Mouse (Mus musculus) testis, adult 2 months (tissue): ENCODE measurements around the gene Vmn1r235.

Source experiments
- CTCF ChIP-seq: fragments of 200-500 bp; IDR thresholded peaks from 2 replicates; pipeline ENCODE4 v1.5.1; 2012; ENCODE audit warnings: low read depth, mild to moderate bottlenecking, inconsistent platforms, low read length, moderate library complexity; ENCODE audit not compliant: control insufficient read depth, insufficient read depth, insufficient replicate concordance
- POLR2A ChIP-seq: fragments of 200-500 bp; IDR thresholded peaks from 2 replicates; pipeline ENCODE4 v1.6.1; 2012; ENCODE audit warnings: low read depth, mild to moderate bottlenecking, inconsistent platforms, low read length, moderate library complexity; ENCODE audit not compliant: control insufficient read depth

DNA sequence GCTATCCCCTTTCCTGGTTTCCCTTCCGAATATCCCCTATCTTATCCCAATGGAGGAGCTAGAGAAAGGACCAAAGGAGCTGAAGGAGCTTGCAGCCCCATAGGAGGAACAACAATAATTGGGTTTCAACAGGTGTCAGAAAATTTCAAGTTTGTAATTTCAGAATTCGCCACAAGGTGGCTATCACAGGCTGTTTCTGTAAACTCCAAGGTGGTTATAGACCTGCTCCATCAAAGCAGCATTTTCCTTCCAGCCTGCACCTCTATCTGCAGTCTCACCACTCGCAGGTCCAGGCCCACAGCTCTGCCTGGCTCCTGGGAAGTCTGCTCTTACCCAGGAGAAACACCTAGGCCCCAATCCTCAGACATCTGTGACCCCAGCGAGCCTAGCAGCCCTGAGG is 15.9 kb downstream of the Vmn1r235 start:
- TF ChIP-seq POLR2A, result no peak
- TF ChIP-seq CTCF, result no peak
